Mouse (Mus musculus): Measurements from ENCODE around the gene Olfr1458. TPM values are rescaled to one million over a fixed set of nuclear protein-coding genes. Genes with fewer than 3 reads are reported as not detected.

Gene Olfr1458
- polyA plus RNA-seq (2015; fragmentation: Nextera tagmentation; extraction: Ambion mirVana) = not detected in 2 replicates

DNA sequence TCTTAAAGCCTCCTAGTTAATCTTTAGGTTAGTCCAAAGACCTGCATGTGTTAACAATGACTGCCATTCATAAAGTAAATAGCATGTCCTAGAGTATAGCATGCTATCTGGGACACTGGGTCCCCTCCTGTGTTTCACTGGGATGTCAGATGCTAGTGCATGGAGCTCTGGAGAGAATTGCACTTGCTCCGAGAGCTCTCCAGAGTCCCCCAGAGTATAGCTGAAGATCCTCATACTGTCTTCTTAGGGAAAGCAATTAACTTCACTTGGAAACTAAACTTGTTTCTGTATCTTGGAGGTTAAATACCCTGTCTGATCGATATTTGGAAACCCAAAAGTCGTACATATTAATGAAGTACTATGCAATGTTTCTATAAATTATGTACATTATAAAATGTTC, at the start of gene Olfr1458:
TSS of gene Olfr1458 (minus strand) at position 101 of the 400 bp plus-strand sequence.
- Histone ChIP-seq H3K36me3 (ENCODE audit: control insufficient read depth, insufficient read depth, low read length) (no peaks in the 10 kb centered on the region), H3K27me3 (ENCODE audit: control insufficient read depth, insufficient read depth, low read depth, low read length) (no peaks in the 10 kb centered on the region), H3K9ac (ENCODE audit: low read depth, low read length) (no peak within 1 kb of the TSS), H3K9me3 (replicated peaks; ENCODE audit: control insufficient read depth, low read length, poor library complexity, severe bottlenecking) (peaks cover 11% of the 10 kb centered on the region; the same call in 1 of the 2 replicates), H3K4me3 (ENCODE audit: low read depth, low read length) (no peak within 1 kb of the TSS), H3K27ac (ENCODE audit: low read length) (no peak within 1 kb of the TSS), H3K4me1 (ENCODE audit: control insufficient read depth, insufficient read depth, low read length) (no peaks in the 10 kb centered on the region), H3K4me2 (ENCODE audit: low read length) (no peak within 1 kb of the TSS)
- ATAC-seq = no peak
- 89% methylated on average over 3 of the region's 3 CpGs for WGBS

DNA sequence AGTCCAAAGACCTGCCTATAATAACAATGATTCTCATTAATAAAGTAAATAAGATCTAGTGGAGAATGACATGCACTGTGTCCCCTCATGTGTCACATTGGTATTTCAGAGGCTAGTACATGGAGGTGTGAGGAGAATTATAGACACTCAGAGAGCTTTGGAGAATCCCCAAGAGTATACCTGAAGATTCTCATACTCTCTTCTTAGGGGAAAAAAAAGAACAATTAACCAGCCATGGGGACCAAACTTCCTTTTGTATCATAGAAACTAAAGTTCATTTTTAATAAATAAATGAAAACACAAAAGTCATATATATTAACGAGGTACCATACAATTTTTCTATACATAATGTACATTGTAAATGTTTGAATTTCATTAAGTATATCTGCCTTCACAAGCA, 42.9 kb upstream of the Olfr1458 start, which contains the start of gene Olfr1459:
TSS of gene Olfr1459 (minus strand) at position 101 of the 400 bp plus-strand sequence.
- no peak within 1 kb of the TSS for H3K4me3 ChIP-seq (ENCODE audit: low read depth, low read length)
- H3K27me3 ChIP-seq (ENCODE audit: control insufficient read depth, insufficient read depth, low read depth, low read length) = no peaks in the 10 kb centered on the region
- H3K4me2 ChIP-seq (ENCODE audit: low read length) = no peak within 1 kb of the TSS
- ATAC-seq = no peak
- 71% methylated on average over 1 of the region's 1 CpGs for whole genome bisulfite sequencing
- no peaks in the 10 kb centered on the region for H3K4me1 ChIP-seq (ENCODE audit: control insufficient read depth, insufficient read depth, low read length)
- peaks cover 11% of the 10 kb centered on the region; the same call in 1 of the 2 replicates for H3K9me3 ChIP-seq (replicated peaks; ENCODE audit: control insufficient read depth, low read length, poor library complexity, severe bottlenecking)
- H3K9ac ChIP-seq (ENCODE audit: low read depth, low read length) = no peak within 1 kb of the TSS
- H3K27ac ChIP-seq (ENCODE audit: low read length) = no peak within 1 kb of the TSS
- no peaks in the 10 kb centered on the region for H3K36me3 ChIP-seq (ENCODE audit: control insufficient read depth, insufficient read depth, low read length)

DNA sequence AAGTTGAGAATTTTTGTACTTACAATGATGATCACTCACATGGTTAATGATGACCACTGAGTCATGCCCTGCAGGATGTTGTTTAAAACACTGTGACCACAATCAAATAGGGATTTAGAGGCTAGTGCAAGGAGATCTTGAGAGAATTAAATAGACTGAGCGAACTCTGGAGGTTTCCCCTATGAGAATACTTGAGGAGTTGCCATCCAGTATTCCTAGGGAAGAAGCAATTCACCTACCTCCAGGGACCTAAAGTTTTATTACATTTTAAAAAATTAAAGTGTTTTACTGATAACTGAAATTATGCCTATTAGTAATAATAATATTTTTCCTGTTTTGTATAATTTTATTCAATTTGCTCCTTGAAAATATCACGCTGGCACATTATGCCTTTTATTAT, 8.8 kb downstream of the Olfr1458 start, which contains the start of gene Olfr1457:
TSS of gene Olfr1457 (minus strand) at position 101 of the 400 bp plus-strand sequence.
- Histone ChIP-seq H3K27me3 (ENCODE audit: control insufficient read depth, insufficient read depth, low read depth, low read length) (no peaks in the 10 kb centered on the region), H3K36me3 (ENCODE audit: control insufficient read depth, insufficient read depth, low read length) (no peaks in the 10 kb centered on the region), H3K4me1 (ENCODE audit: control insufficient read depth, insufficient read depth, low read length) (no peaks in the 10 kb centered on the region), H3K9me3 (replicated peaks; ENCODE audit: control insufficient read depth, low read length, poor library complexity, severe bottlenecking) (peaks cover 11% of the 10 kb centered on the region; the same call in 1 of the 2 replicates), H3K9ac (ENCODE audit: low read depth, low read length) (no peak within 1 kb of the TSS), H3K27ac (ENCODE audit: low read length) (no peak within 1 kb of the TSS), H3K4me2 (ENCODE audit: low read length) (no peak within 1 kb of the TSS), H3K4me3 (ENCODE audit: low read depth, low read length) (no peak within 1 kb of the TSS)
- no peak for ATAC-seq
- 64% methylated on average over 2 of the region's 2 CpGs for WGBS

DNA sequence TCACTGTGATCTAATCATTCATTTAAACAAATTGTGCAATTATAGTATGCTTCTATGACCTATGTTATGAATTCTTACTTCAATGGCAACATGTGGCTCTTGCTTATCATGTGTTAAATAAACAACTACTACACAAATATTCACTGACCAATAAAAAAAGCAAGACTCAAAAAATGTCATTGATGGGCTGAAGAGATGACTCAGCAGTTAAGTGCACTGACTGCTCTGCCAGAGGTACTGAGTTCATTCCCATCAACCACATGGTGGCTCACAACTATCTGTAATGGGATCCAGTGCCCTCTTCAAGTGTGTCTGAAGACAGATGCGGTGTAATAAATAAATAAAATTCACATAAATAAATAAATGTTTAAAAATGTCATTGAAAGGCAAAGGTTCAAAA, 12.7 kb downstream of the Olfr1458 start:
- Histone ChIP-seq H3K9me3 (replicated peaks; ENCODE audit: control insufficient read depth, low read length, poor library complexity, severe bottlenecking) (peaks cover 9% of the 10 kb centered on the region; the same call in 1 of the 2 replicates), H3K9ac (ENCODE audit: low read depth, low read length) (no peak overlapping the region), H3K27me3 (ENCODE audit: control insufficient read depth, insufficient read depth, low read depth, low read length) (no peaks in the 10 kb centered on the region), H3K4me1 (ENCODE audit: control insufficient read depth, insufficient read depth, low read length) (no peaks in the 10 kb centered on the region), H3K36me3 (ENCODE audit: control insufficient read depth, insufficient read depth, low read length) (no peaks in the 10 kb centered on the region), H3K4me3 (ENCODE audit: low read depth, low read length) (no peak overlapping the region), H3K4me2 (ENCODE audit: low read length) (no peak overlapping the region), H3K27ac (ENCODE audit: low read length) (no peak overlapping the region)
- no peak for ATAC-seq
- WGBS = 78% methylated on average over 1 of the region's 1 CpGs

DNA sequence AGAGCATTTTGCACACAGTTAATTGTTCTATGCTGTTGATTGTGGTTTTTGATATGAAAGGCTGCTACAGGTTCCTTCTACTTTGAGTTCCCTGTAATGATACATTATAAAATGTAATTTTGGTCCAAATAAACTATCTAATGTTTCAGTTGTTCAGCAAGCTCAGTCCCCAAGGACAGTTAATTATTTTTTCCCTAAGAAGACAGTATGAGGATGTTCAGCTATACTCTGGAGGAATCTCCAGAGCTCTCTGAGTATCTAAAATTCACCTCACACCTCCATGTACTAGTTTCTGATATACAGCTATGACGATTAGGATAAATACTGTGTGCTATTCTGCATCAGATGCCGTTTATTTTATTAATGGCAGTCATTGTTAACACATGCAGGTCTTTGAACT, 46.3 kb downstream of the Olfr1458 start, which contains the start of gene Olfr1454:
TSS of gene Olfr1454 (plus strand) at position 301 of the 400 bp plus-strand sequence.
- Histone ChIP-seq H3K4me3 (ENCODE audit: low read depth, low read length) (no peak within 1 kb of the TSS), H3K27me3 (ENCODE audit: control insufficient read depth, insufficient read depth, low read depth, low read length) (no peaks in the 10 kb centered on the region), H3K4me2 (ENCODE audit: low read length) (no peak within 1 kb of the TSS), H3K36me3 (ENCODE audit: control insufficient read depth, insufficient read depth, low read length) (no peaks in the 10 kb centered on the region), H3K4me1 (ENCODE audit: control insufficient read depth, insufficient read depth, low read length) (no peaks in the 10 kb centered on the region), H3K27ac (ENCODE audit: low read length) (no peak within 1 kb of the TSS), H3K9ac (ENCODE audit: low read depth, low read length) (no peak within 1 kb of the TSS), H3K9me3 (replicated peaks; ENCODE audit: control insufficient read depth, low read length, poor library complexity, severe bottlenecking) (peaks cover 9% of the 10 kb centered on the region; the same call in 1 of the 2 replicates)
- no peak for ATAC-seq
- WGBS = 63% methylated on average over 2 of the region's 2 CpGs

Other genes starting within 250 kb of the Olfr1458 start
- gene Olfr1444, start 249.5 kb downstream of the Olfr1458 start, polyA plus RNA-seq (2015; fragmentation: Nextera tagmentation; extraction: Ambion mirVana) = not detected in 2 replicates
- gene Olfr1445, start 222.9 kb downstream of the Olfr1458 start, polyA plus RNA-seq (2015; fragmentation: Nextera tagmentation; extraction: Ambion mirVana) = not detected in 2 replicates
- gene Olfr1446, start 213.3 kb downstream of the Olfr1458 start, polyA plus RNA-seq (2015; fragmentation: Nextera tagmentation; extraction: Ambion mirVana) = not detected in 2 replicates
- not detected in 2 replicates for gene Olfr1447, start 203.0 kb downstream of the Olfr1458 start, polyA plus RNA-seq (2015; fragmentation: Nextera tagmentation; extraction: Ambion mirVana)
- not detected in 2 replicates for gene Olfr1448, start 182.4 kb downstream of the Olfr1458 start, polyA plus RNA-seq (2015; fragmentation: Nextera tagmentation; extraction: Ambion mirVana)
- not detected in 2 replicates for gene Olfr1449, start 175.9 kb downstream of the Olfr1458 start, polyA plus RNA-seq (2015; fragmentation: Nextera tagmentation; extraction: Ambion mirVana)
- not detected in 2 replicates for gene Olfr1450, start 156.5 kb downstream of the Olfr1458 start, polyA plus RNA-seq (2015; fragmentation: Nextera tagmentation; extraction: Ambion mirVana)
- not detected in 2 replicates for gene Olfr1451, start 111.8 kb downstream of the Olfr1458 start, polyA plus RNA-seq (2015; fragmentation: Nextera tagmentation; extraction: Ambion mirVana)
- not detected in 2 replicates for gene Olfr1453, start 78.4 kb downstream of the Olfr1458 start, polyA plus RNA-seq (2015; fragmentation: Nextera tagmentation; extraction: Ambion mirVana)
- gene Olfr1454, start 46.2 kb downstream of the Olfr1458 start, polyA plus RNA-seq (2015; fragmentation: Nextera tagmentation; extraction: Ambion mirVana) = not detected in 2 replicates
- gene Olfr1457, start 8.9 kb downstream of the Olfr1458 start, polyA plus RNA-seq (2015; fragmentation: Nextera tagmentation; extraction: Ambion mirVana) = not detected in 2 replicates
- gene Olfr1459, start 42.8 kb upstream of the Olfr1458 start, polyA plus RNA-seq (2015; fragmentation: Nextera tagmentation; extraction: Ambion mirVana) = not detected in 2 replicates
- gene Olfr1461, start 56.2 kb upstream of the Olfr1458 start, polyA plus RNA-seq (2015; fragmentation: Nextera tagmentation; extraction: Ambion mirVana) = not detected in 2 replicates
- not detected in 2 replicates for gene Olfr1462, start 79.0 kb upstream of the Olfr1458 start, polyA plus RNA-seq (2015; fragmentation: Nextera tagmentation; extraction: Ambion mirVana)
- not detected in 2 replicates for gene Olfr1463, start 124.6 kb upstream of the Olfr1458 start, polyA plus RNA-seq (2015; fragmentation: Nextera tagmentation; extraction: Ambion mirVana)
- not detected in 2 replicates for gene Olfr1465, start 208.8 kb upstream of the Olfr1458 start, polyA plus RNA-seq (2015; fragmentation: Nextera tagmentation; extraction: Ambion mirVana)
- gene Olfr1466, start 232.1 kb upstream of the Olfr1458 start, polyA plus RNA-seq (2015; fragmentation: Nextera tagmentation; extraction: Ambion mirVana) = not detected in 2 replicates